Mouse (Mus musculus) forebrain, embryonic 10.5 days (tissue): ENCODE results near the gene Pcdh15. TPM values are rescaled to one million over a fixed set of nuclear protein-coding genes. Genes with fewer than 3 reads are reported as not detected.

Experiments used
- DNase-seq: peaks from one replicate; pipeline ENCODE4 v3.0.0-alpha.2; 2017; ENCODE audit warnings: low spot score; ENCODE audit errors: extremely low spot score
- H3K27ac ChIP-seq: fragments of 300-500 bp; sonication (generic); 2 replicates; pipeline ENCODE4 v1.5.1; 2016; ENCODE audit warnings: mild to moderate bottlenecking
- H3K27me3 ChIP-seq: fragments of 300-500 bp; sonication (generic); 2 replicates; pipeline ENCODE4 v1.6.1; 2016; ENCODE audit warnings: mild to moderate bottlenecking; ENCODE audit not compliant: poor library complexity, severe bottlenecking
- H3K36me3 ChIP-seq: fragments of 300-500 bp; sonication (generic); replicated peaks from 2 replicates; pipeline ENCODE4 v1.6.1; 2016; ENCODE audit warnings: mild to moderate bottlenecking, moderate library complexity
- H3K4me1 ChIP-seq: fragments of 300-500 bp; sonication (generic); 2 replicates; pipeline ENCODE4 v1.6.1; 2016
- H3K4me3 ChIP-seq: fragments of 300-500 bp; sonication (generic); 2 replicates; pipeline ENCODE4 v1.5.1; 2016; ENCODE audit warnings: mild to moderate bottlenecking, moderate library complexity
- H3K9me3 ChIP-seq: fragments of 300-500 bp; sonication (generic); 2 replicates; pipeline ENCODE4 v1.6.1; 2016; ENCODE audit warnings: mild to moderate bottlenecking, moderate library complexity
- WGBS: fragments of 180-500 bp; shearing (Covaris S2); methylation state at CpG from one replicate; pipeline ENCODE4 v1.1.7; 2016; 5-methylcytosine and 5-hydroxymethylcytosine counted together
- polyA plus RNA-seq: library from polyadenylated mRNA; unstranded; fragments of >200 nt; fragmentation: Nextera tagmentation; extraction: Ambion mirVana; gene quantifications from 2 replicates; pipeline ENCODE4 v1.2.1, GENCODE M21; 2016

The Pcdh15 gene
- polyA plus RNA-seq, 1 experiment from 2014 or later = 0.24 TPM

- Histone ChIP-seq H3K4me1 (no peaks in the 10 kb centered on the region), H3K9me3 (no peaks in the 10 kb centered on the region), H3K36me3 (no peaks in the 10 kb centered on the region), H3K27ac (no peak overlapping the region), H3K4me3 (no peak overlapping the region), H3K27me3 (no peaks in the 10 kb centered on the region)
- 94% methylated on average over 4 of the region's 4 CpGs for WGBS
- no peak for DNase-seq
Measured at GRCm38 (mm10) chr10:73931996-73932679, 833.0 kb downstream of the Pcdh15 start.

GRCm38 (mm10) chr10:73936121-73936520 lies 837.0 kb downstream of the Pcdh15 start:
- DNase-seq = no peak
- H3K27me3 ChIP-seq = no peaks in the 10 kb centered on the region
- 79% methylated on average over 5 of the region's 5 CpGs for WGBS
- H3K4me1 ChIP-seq = no peaks in the 10 kb centered on the region
- H3K36me3 ChIP-seq = no peaks in the 10 kb centered on the region
- H3K9me3 ChIP-seq = no peaks in the 10 kb centered on the region
- no peak overlapping the region for H3K4me3 ChIP-seq
- H3K27ac ChIP-seq = no peak overlapping the region

- H3K27me3 ChIP-seq = no peaks in the 10 kb centered on the region
- H3K4me3 ChIP-seq = no peak overlapping the region
- no peaks in the 10 kb centered on the region for H3K36me3 ChIP-seq
- no peak overlapping the region for H3K27ac ChIP-seq
- H3K9me3 ChIP-seq = no peaks in the 10 kb centered on the region
- no peak for DNase-seq
- WGBS = 81% methylated on average over 3 of the region's 3 CpGs
- no peaks in the 10 kb centered on the region for H3K4me1 ChIP-seq
Measured at GRCm38 (mm10) chr10:73938989-73939388, 839.8 kb downstream of the Pcdh15 start.

- Histone ChIP-seq H3K4me3 (no peak overlapping the region), H3K4me1 (no peaks in the 10 kb centered on the region), H3K27me3 (no peaks in the 10 kb centered on the region), H3K27ac (no peak overlapping the region), H3K36me3 (no peaks in the 10 kb centered on the region), H3K9me3 (no peaks in the 10 kb centered on the region)
- no peak for DNase-seq
- WGBS = 84% methylated on average over 2 of the region's 2 CpGs
Measured at GRCm38 (mm10) chr10:73947799-73948198, 848.7 kb downstream of the Pcdh15 start.

GRCm38 (mm10) chr10:73953362-73953761 lies 854.2 kb downstream of the Pcdh15 start:
- Histone ChIP-seq H3K4me1 (no peaks in the 10 kb centered on the region), H3K9me3 (no peaks in the 10 kb centered on the region), H3K27me3 (no peaks in the 10 kb centered on the region), H3K4me3 (no peak overlapping the region), H3K36me3 (no peaks in the 10 kb centered on the region), H3K27ac (no peak overlapping the region)
- DNase-seq = no peak
- WGBS = 87% methylated on average over 4 of the region's 4 CpGs

GRCm38 (mm10) chr10:73984057-73984456 lies 884.9 kb downstream of the Pcdh15 start:
- Histone ChIP-seq H3K4me3 (no peak overlapping the region), H3K4me1 (no peaks in the 10 kb centered on the region), H3K27me3 (no peaks in the 10 kb centered on the region), H3K27ac (no peak overlapping the region), H3K36me3 (no peaks in the 10 kb centered on the region), H3K9me3 (no peaks in the 10 kb centered on the region)
- no peak for DNase-seq
- WGBS = 90% methylated on average over 5 of the region's 5 CpGs

- H3K27me3 ChIP-seq = no peaks in the 10 kb centered on the region
- no peaks in the 10 kb centered on the region for H3K36me3 ChIP-seq
- DNase-seq = no peak
- H3K27ac ChIP-seq = no peak overlapping the region
- 73% methylated on average over 1 of the region's 1 CpGs for WGBS
- H3K4me1 ChIP-seq = no peaks in the 10 kb centered on the region
- H3K4me3 ChIP-seq = no peak overlapping the region
- H3K9me3 ChIP-seq = no peaks in the 10 kb centered on the region
Measured at GRCm38 (mm10) chr10:74008836-74009235, 909.7 kb downstream of the Pcdh15 start.

- 83% methylated on average over 1 of the region's 1 CpGs for WGBS
- H3K27ac ChIP-seq = no peak overlapping the region
- H3K9me3 ChIP-seq = no peaks in the 10 kb centered on the region
- H3K36me3 ChIP-seq = no peaks in the 10 kb centered on the region
- H3K27me3 ChIP-seq = no peaks in the 10 kb centered on the region
- H3K4me1 ChIP-seq = no peaks in the 10 kb centered on the region
- no peak for DNase-seq
- no peak overlapping the region for H3K4me3 ChIP-seq
Measured at GRCm38 (mm10) chr10:74023091-74023490, 923.9 kb downstream of the Pcdh15 start.

- H3K4me1 ChIP-seq = no peaks in the 10 kb centered on the region
- no peak for DNase-seq
- no peak overlapping the region for H3K27ac ChIP-seq
- WGBS = 68% methylated on average over 9 of the region's 9 CpGs
- H3K9me3 ChIP-seq = no peaks in the 10 kb centered on the region
- H3K27me3 ChIP-seq = no peaks in the 10 kb centered on the region
- no peaks in the 10 kb centered on the region for H3K36me3 ChIP-seq
- H3K4me3 ChIP-seq = no peak overlapping the region
Measured at GRCm38 (mm10) chr10:74053059-74053458, 953.9 kb downstream of the Pcdh15 start.

- no peaks in the 10 kb centered on the region for H3K36me3 ChIP-seq
- H3K4me1 ChIP-seq = no peaks in the 10 kb centered on the region
- H3K27me3 ChIP-seq = no peaks in the 10 kb centered on the region
- no peak overlapping the region for H3K27ac ChIP-seq
- 93% methylated on average over 4 of the region's 4 CpGs for WGBS
- no peaks in the 10 kb centered on the region for H3K9me3 ChIP-seq
- no peak for DNase-seq
- H3K4me3 ChIP-seq = no peak overlapping the region
Measured at GRCm38 (mm10) chr10:74086653-74087052, 987.5 kb downstream of the Pcdh15 start.

GRCm38 (mm10) chr10:74098296-74098695 lies 999.2 kb downstream of the Pcdh15 start:
- no peaks in the 10 kb centered on the region for H3K27me3 ChIP-seq
- no peaks in the 10 kb centered on the region for H3K36me3 ChIP-seq
- H3K9me3 ChIP-seq = no peaks in the 10 kb centered on the region
- H3K4me3 ChIP-seq = no peak overlapping the region
- no peak for DNase-seq
- no peaks in the 10 kb centered on the region for H3K4me1 ChIP-seq
- 96% methylated on average over 1 of the region's 1 CpGs for WGBS
- no peak overlapping the region for H3K27ac ChIP-seq

GRCm38 (mm10) chr10:74114107-74114506 lies 1015.0 kb downstream of the Pcdh15 start:
- H3K9me3 ChIP-seq = no peaks in the 10 kb centered on the region
- no peaks in the 10 kb centered on the region for H3K27me3 ChIP-seq
- DNase-seq = no peak
- WGBS = 63% methylated on average over 1 of the region's 1 CpGs
- no peaks in the 10 kb centered on the region for H3K4me1 ChIP-seq
- H3K4me3 ChIP-seq = no peak overlapping the region
- no peaks in the 10 kb centered on the region for H3K36me3 ChIP-seq
- no peak overlapping the region for H3K27ac ChIP-seq

GRCm38 (mm10) chr10:74116817-74117216 lies 1017.7 kb downstream of the Pcdh15 start:
- Histone ChIP-seq H3K9me3 (no peaks in the 10 kb centered on the region), H3K36me3 (no peaks in the 10 kb centered on the region), H3K27ac (no peak overlapping the region), H3K4me3 (no peak overlapping the region), H3K27me3 (no peaks in the 10 kb centered on the region), H3K4me1 (no peaks in the 10 kb centered on the region)
- WGBS = 62% methylated on average over 1 of the region's 1 CpGs
- DNase-seq = no peak

GRCm38 (mm10) chr10:74123421-74123820 lies 1024.3 kb downstream of the Pcdh15 start:
- H3K4me3 ChIP-seq = no peak overlapping the region
- 91% methylated on average over 4 of the region's 4 CpGs for WGBS
- no peaks in the 10 kb centered on the region for H3K27me3 ChIP-seq
- no peak overlapping the region for H3K27ac ChIP-seq
- H3K4me1 ChIP-seq = no peaks in the 10 kb centered on the region
- H3K9me3 ChIP-seq = no peaks in the 10 kb centered on the region
- DNase-seq = no peak
- H3K36me3 ChIP-seq = no peaks in the 10 kb centered on the region
